Mouse (Mus musculus): ENCODE measurements around the gene Grin2b.
A peak's percentile ranks its signal among the peaks of the same experiment; 100 is the strongest.

Gene Grin2b

GRCm38 (mm10) chr6:136173191-136173896, at the start of gene Grin2b:
Gene Grin2b, minus strand, starts transcription at chr6:136173511.
- no peak for DNase-seq (ENCODE audit: low spot score)

GRCm38 (mm10) chr6:136221894-136222293, 48.6 kb upstream of the Grin2b start:
- DNase-seq (ENCODE audit: low spot score) = no peak

GRCm38 (mm10) chr6:136210442-136210841, 37.1 kb upstream of the Grin2b start:
- DNase-seq (ENCODE audit: low spot score) = no peak

GRCm38 (mm10) chr6:136199814-136200213, 26.5 kb upstream of the Grin2b start:
- DNase-seq (ENCODE audit: low spot score) = no peak

- no peak for DNase-seq (ENCODE audit: low spot score)
Measured at GRCm38 (mm10) chr6:136194616-136195015, 21.3 kb upstream of the Grin2b start.

GRCm38 (mm10) chr6:136178066-136178465, 4.8 kb upstream of the Grin2b start:
- no peak for DNase-seq (ENCODE audit: low spot score)

GRCm38 (mm10) chr6:136172801-136173190, 515 bp downstream of the Grin2b start:
- DNase-seq (ENCODE audit: low spot score) = no peak

- no peak for DNase-seq (ENCODE audit: low spot score)
Measured at GRCm38 (mm10) chr6:136172172-136172651, 1.1 kb downstream of the Grin2b start.

GRCm38 (mm10) chr6:136171343-136171742, 2.0 kb downstream of the Grin2b start:
- DNase-seq (ENCODE audit: low spot score) = no peak

GRCm38 (mm10) chr6:136170381-136170780, 2.9 kb downstream of the Grin2b start:
- DNase-seq (ENCODE audit: low spot score) = no peak

- DNase-seq (ENCODE audit: low spot score) = no peak
Measured at GRCm38 (mm10) chr6:136167361-136167760, 6.0 kb downstream of the Grin2b start.

GRCm38 (mm10) chr6:136165443-136166077, 7.8 kb downstream of the Grin2b start:
- no peak for DNase-seq (ENCODE audit: low spot score)

GRCm38 (mm10) chr6:136162090-136162489, 11.2 kb downstream of the Grin2b start:
- no peak for DNase-seq (ENCODE audit: low spot score)

GRCm38 (mm10) chr6:136153444-136153843, 19.9 kb downstream of the Grin2b start:
- no peak for DNase-seq (ENCODE audit: low spot score)

GRCm38 (mm10) chr6:136150064-136150463, 23.2 kb downstream of the Grin2b start:
- no peak for DNase-seq (ENCODE audit: low spot score)

GRCm38 (mm10) chr6:136139967-136140366, 33.3 kb downstream of the Grin2b start:
- no peak for DNase-seq (ENCODE audit: low spot score)

GRCm38 (mm10) chr6:136130456-136130855, 42.9 kb downstream of the Grin2b start:
- peak; percentile 14 for DNase-seq (ENCODE audit: low spot score)

GRCm38 (mm10) chr6:136122593-136122992, 50.7 kb downstream of the Grin2b start:
- no peak for DNase-seq (ENCODE audit: low spot score)

- no peak for DNase-seq (ENCODE audit: low spot score)
Measured at GRCm38 (mm10) chr6:136117390-136117789, 55.9 kb downstream of the Grin2b start.

GRCm38 (mm10) chr6:136113639-136114410, 59.5 kb downstream of the Grin2b start:
- no peak for DNase-seq (ENCODE audit: low spot score)

- DNase-seq (ENCODE audit: low spot score) = peak; percentile 22
Measured at GRCm38 (mm10) chr6:136109172-136109571, 64.1 kb downstream of the Grin2b start.

- no peak for DNase-seq (ENCODE audit: low spot score)
Measured at GRCm38 (mm10) chr6:136108466-136108865, 64.8 kb downstream of the Grin2b start.

GRCm38 (mm10) chr6:136105221-136105620, 68.1 kb downstream of the Grin2b start:
- DNase-seq (ENCODE audit: low spot score) = no peak
